In genomic region chr11:43589530-43590072, GRCm38 (mm10) we compare ENCODE assay signal across 38 mouse cellular contexts. TPM values are rescaled to one million over a fixed set of nuclear protein-coding genes. Genes with fewer than 3 reads are reported as not detected.
A peak's percentile ranks its signal among the peaks of the same experiment; 100 is the strongest.
DNase-seq lines count a peak whose midpoint lies in the region; ATAC-seq and TF ChIP-seq lines count a peak whose summit lies in the region.
"Had no signal": no experiment of that assay in that cellular context is flagged by ENCODE, and none has a peak within 500 bp of the region (broad histone marks: within the 10 kb centered on the region; RNA-seq: fewer than 3 reads in every experiment).

No protein-coding gene starts in this region.

- H3K4me1 ChIP-seq in hindbrain, embryonic 13.5 days (replicated peaks) = peaks cover 8% of the 10 kb centered on the region
- no peaks in the 10 kb centered on the region for H3K4me1 ChIP-seq in hindbrain, postnatal 0 days (ENCODE audit: insufficient read depth, low read length)
- H3K4me1 ChIP-seq in neural tube, embryonic 11.5 days (ENCODE audit: control insufficient read depth, insufficient read depth, low read length) = 0 out of 2 replicates have a peak, but pooled peaks cover 7% of the 10 kb centered on the region
- H3K4me1 ChIP-seq: embryonic facial prominence, embryonic 15.5 days; forebrain, embryonic 15.5 days; limb, embryonic 12.5 days had no signal

- 0 out of 2 replicates have a peak overlapping the region, but pooled peaks have one; percentile 0 for H3K27ac ChIP-seq in hindbrain, embryonic 13.5 days
- H3K27ac ChIP-seq in hindbrain, postnatal 0 days = no peak overlapping the region
- H3K27ac ChIP-seq in neural tube, embryonic 11.5 days (ENCODE audit: low read depth, low read length) = no peak overlapping the region
- H3K27ac ChIP-seq: embryonic facial prominence, embryonic 15.5 days; forebrain, embryonic 15.5 days; hindbrain, embryonic 15.5 days; limb, embryonic 12.5 days had no signal

- H3K36me3 ChIP-seq in hindbrain, embryonic 13.5 days = peaks cover 28% of the 10 kb centered on the region
- no peaks in the 10 kb centered on the region for H3K36me3 ChIP-seq in hindbrain, postnatal 0 days (ENCODE audit: insufficient read depth, low read length)
- peaks cover 7% of the 10 kb centered on the region for H3K36me3 ChIP-seq in neural tube, embryonic 11.5 days (ENCODE audit: control insufficient read depth, insufficient read depth, low read length)
- H3K36me3 ChIP-seq: G1E; hindbrain, embryonic 15.5 days had no signal

- ATAC-seq in hindbrain, embryonic 13.5 days (ENCODE audit: low FRiP score) = no peak
- ATAC-seq in hindbrain, postnatal 0 days = no peak
- ATAC-seq in neural tube, embryonic 11.5 days (ENCODE audit: insufficient read depth, low FRiP score, low TSS enrichment) = peak; percentile 75; the same call in 1 of the 2 replicates
- ATAC-seq: forebrain, embryonic 15.5 days; intestine, embryonic 16.5 days; liver, postnatal 0 days; Patski had no signal

- no peaks in the 10 kb centered on the region for H3K9me3 ChIP-seq in hindbrain, embryonic 13.5 days
- H3K9me3 ChIP-seq in hindbrain, postnatal 0 days (ENCODE audit: low read length) = no peaks in the 10 kb centered on the region
- no peaks in the 10 kb centered on the region for H3K9me3 ChIP-seq in neural tube, embryonic 11.5 days (ENCODE audit: control insufficient read depth, low read length)
- H3K9me3 ChIP-seq: embryonic facial prominence, embryonic 15.5 days; forebrain, embryonic 15.5 days; G1E; hindbrain, embryonic 15.5 days; limb, embryonic 12.5 days; megakaryocyte, embryonic 14.5 days had no signal

- no peak overlapping the region for H3K4me2 ChIP-seq in hindbrain, embryonic 13.5 days
- no peak overlapping the region for H3K4me2 ChIP-seq in hindbrain, postnatal 0 days (ENCODE audit: low read depth, low read length)
- H3K4me2 ChIP-seq in neural tube, embryonic 11.5 days (ENCODE audit: low read depth) = no peak overlapping the region
- H3K4me2 ChIP-seq: embryonic facial prominence, embryonic 15.5 days; forebrain, embryonic 15.5 days; heart, embryonic 11.5 days; hindbrain, embryonic 15.5 days; limb, embryonic 12.5 days; liver, embryonic 11.5 days had no signal

- 53% methylated on average over 6 of the region's 6 CpGs for WGBS in hindbrain, embryonic 13.5 days
- WGBS in hindbrain, postnatal 0 days = 63% methylated on average over 6 of the region's 6 CpGs
- 55% methylated on average over 6 of the region's 6 CpGs for WGBS in neural tube, embryonic 11.5 days

- no peak overlapping the region for H3K4me3 ChIP-seq in hindbrain, embryonic 13.5 days
- H3K4me3 ChIP-seq in hindbrain, postnatal 0 days (ENCODE audit: low read length) = no peak overlapping the region
- H3K4me3 ChIP-seq in neural tube, embryonic 11.5 days (ENCODE audit: low read depth, low read length) = no peak overlapping the region
- H3K4me3 ChIP-seq: embryonic facial prominence, embryonic 15.5 days; forebrain, embryonic 15.5 days; hindbrain, embryonic 15.5 days; limb, embryonic 12.5 days; megakaryocyte, embryonic 14.5 days; myocyte had no signal

- no peak overlapping the region for H3K9ac ChIP-seq in hindbrain, embryonic 13.5 days
- H3K9ac ChIP-seq in hindbrain, postnatal 0 days (replicated peaks; ENCODE audit: low read length) = no peak overlapping the region
- H3K9ac ChIP-seq in neural tube, embryonic 11.5 days (ENCODE audit: low read length) = no peak overlapping the region
- H3K9ac ChIP-seq: embryonic facial prominence, embryonic 15.5 days; forebrain, embryonic 15.5 days; hindbrain, embryonic 15.5 days; limb, embryonic 12.5 days; liver, postnatal 0 days had no signal

- H3K27me3 ChIP-seq in hindbrain, embryonic 13.5 days = no peaks in the 10 kb centered on the region
- no peaks in the 10 kb centered on the region for H3K27me3 ChIP-seq in hindbrain, postnatal 0 days (ENCODE audit: insufficient read depth, low read length)
- no peaks in the 10 kb centered on the region for H3K27me3 ChIP-seq in neural tube, embryonic 11.5 days (ENCODE audit: control insufficient read depth, insufficient read depth, low read length)
- H3K27me3 ChIP-seq: CH12.LX; embryonic facial prominence, embryonic 15.5 days; forebrain, embryonic 15.5 days; hindbrain, embryonic 15.5 days; limb, embryonic 12.5 days; megakaryocyte, embryonic 14.5 days; Patski had no signal

- TF ChIP-seq CTCF in hindbrain, postnatal 0 days (IDR thresholded peaks at IDR 0.05; ENCODE audit: low read depth) = no peak

- no peak for DNase-seq in hindbrain, postnatal 0 days (ENCODE audit: low spot score)
- peak; percentile 34 for DNase-seq in neural tube, embryonic 11.5 days (ENCODE audit: low spot score)
- DNase-seq in neural tube, embryonic 10.5 days (ENCODE audit: extremely low spot score, low spot score) = no peak
- DNase-seq in embryo, embryonic 11.5 days (ENCODE audit: low read depth, low spot score) = peak; percentile 29
- no peak for DNase-seq in kidney, adult 11 months
- DNase-seq in kidney, postnatal 36 days = no peak
- DNase-seq: B cell, adult 2 months; cerebellum, adult 11-12 months; cerebellum, postnatal 10 days; gastrocnemius, postnatal 14 days; heart, adult 11 months; heart, postnatal 10 days; kidney, postnatal 25 days; layer of hippocampus, postnatal 36 days; liver, postnatal 0 days; lung, postnatal 36 days; right cerebral cortex, postnatal 14 days; spleen, adult 18-20 months; thymus, postnatal 14 days had no signal

RNA-seq across cellular contexts. Expression of gene 4933415A04Rik, which starts 2.8 kb away (rescaled TPM):
- 6.1 and 7.2 TPM in 2 replicates for polyA plus RNA-seq in hindbrain, embryonic 13.5 days (2015; fragmentation: Nextera tagmentation; extraction: Ambion mirVana)
- 0.14 and 0.99 TPM in 2 replicates for total RNA-seq in hindbrain, postnatal 0 days (2014; rRNA removed)
- 2.6 and 2.9 TPM in 2 replicates for polyA plus RNA-seq in hindbrain, postnatal 0 days (2015; fragmentation: Nextera tagmentation; extraction: Ambion mirVana)
- 10.2 and 12.5 TPM in 2 replicates for polyA plus RNA-seq in neural tube, embryonic 11.5 days (2014; fragmentation: Nextera tagmentation; extraction: Ambion mirVana)
- total RNA-seq: CH12.LX, G1E had no signal
- polyA plus RNA-seq: G1E, myocyte had no signal

RNA-seq across cellular contexts. Expression of gene Fabp6, which starts 11.7 kb away (rescaled TPM):
- not detected in 2 replicates for polyA plus RNA-seq in hindbrain, embryonic 13.5 days (2015; fragmentation: Nextera tagmentation; extraction: Ambion mirVana)
- total RNA-seq in hindbrain, postnatal 0 days (2014; rRNA removed) = not detected in 2 replicates
- not detected in 2 replicates for polyA plus RNA-seq in hindbrain, postnatal 0 days (2015; fragmentation: Nextera tagmentation; extraction: Ambion mirVana)
- not detected in 2 replicates for polyA plus RNA-seq in neural tube, embryonic 11.5 days (2014; fragmentation: Nextera tagmentation; extraction: Ambion mirVana)
- total RNA-seq: adrenal gland, adult 18-20 months; adrenal gland, postnatal 4 days; CH12.LX; G1E; gastrocnemius, postnatal 14 days; heart, postnatal 10 days; layer of hippocampus, adult 8-10 months; layer of hippocampus, postnatal 36 days; left cerebral cortex, postnatal 14 days had no signal
- polyA plus RNA-seq: cortical plate, adult 2 months; forebrain, embryonic 15.5 days; G1E; heart, embryonic 11.5 days; hindbrain, embryonic 15.5 days; kidney, embryonic 14.5 days; limb, embryonic 12.5 days; liver, embryonic 11.5 days; liver, postnatal 0 days; myocyte had no signal

Comparison
In these comparisons a context has a peak if more than half of its experiments do, and no peak if none do; other contexts are left out.
1. DNase-seq: peak in neural tube, embryonic 11.5 days (single experiment) and embryo, embryonic 11.5 days (single experiment); none in hindbrain, postnatal 0 days (single experiment), neural tube, embryonic 10.5 days (single experiment), kidney, adult 11 months (single experiment) and kidney, postnatal 36 days (0 of 2).